Mouse (Mus musculus): ENCODE measurements around the gene Vsig10. TPM values are rescaled to one million over a fixed set of nuclear protein-coding genes. Genes with fewer than 3 reads are reported as not detected.

The Vsig10 gene
- total RNA-seq, 2 experiments from 2014 or later = 2.9 to 3.0 TPM

Other genes starting within 250 kb of the Vsig10 start
- 10 to 100 TPM; 93.4 to 97.2 TPM for gene Suds3, start 203.0 kb upstream of the Vsig10 start, total RNA-seq (2021)
- 10 to 100 TPM; 62.8 to 66.1 TPM for gene Taok3, start 199.0 kb upstream of the Vsig10 start, total RNA-seq (2021)
- 100 to 1,000 TPM; 801 to 831 TPM for gene Pebp1, start 31.5 kb upstream of the Vsig10 start, total RNA-seq (2021)
- 100 to 1,000 TPM; 387 to 415 TPM for gene Wsb2, start 38.2 kb downstream of the Vsig10 start, total RNA-seq (2021)
- gene Rfc5, start 70.0 kb downstream of the Vsig10 start, total RNA-seq (2021) = 10 to 100 TPM; 20.2 to 25.5 TPM
- 10 to 100 TPM; 36.5 to 39.7 TPM for gene Ksr2, start 94.9 kb downstream of the Vsig10 start, total RNA-seq (2021)